In genomic region chr8:45410882-45411281, GRCm38 (mm10) we compare ENCODE assay signal across 8 mouse cellular contexts. TPM values are rescaled to one million over a fixed set of nuclear protein-coding genes. Genes with fewer than 3 reads are reported as not detected.
DNase-seq lines count a peak whose midpoint lies in the region; ATAC-seq lines count a peak whose summit lies in the region.

Gene Tlr3 (minus strand): TSS chr8:45411080.

- 63% methylated on average over 2 of the region's 2 CpGs for WGBS in forebrain, embryonic 12.5 days
- WGBS in midbrain, embryonic 16.5 days: 70% methylated on average over 2 of the region's 2 CpGs

- intact Hi-C loops in left cerebral cortex, postnatal 10 days (cut with DNase I): no loop called here

- H3K9ac ChIP-seq in forebrain, embryonic 12.5 days: peak within 1 kb of the TSS; percentile 45
- no peak within 1 kb of the TSS for H3K9ac ChIP-seq in midbrain, embryonic 16.5 days (ENCODE audit: low read depth, low read length)

- ATAC-seq in forebrain, embryonic 12.5 days (ENCODE audit: low FRiP score): no peak
- no peak for ATAC-seq in midbrain, embryonic 16.5 days
- ATAC-seq in CD4-positive, CD25-positive, alpha-beta regulatory T cell, adult 4 months: no peak

- H3K36me3 ChIP-seq in forebrain, embryonic 12.5 days (replicated peaks): no peaks in the 10 kb centered on the region
- no peaks in the 10 kb centered on the region for H3K36me3 ChIP-seq in midbrain, embryonic 16.5 days (ENCODE audit: control insufficient read depth, insufficient read depth, low read length)

- H3K27me3 ChIP-seq in forebrain, embryonic 12.5 days: no peaks in the 10 kb centered on the region
- H3K27me3 ChIP-seq in midbrain, embryonic 16.5 days (ENCODE audit: control insufficient read depth, insufficient read depth, low read depth, low read length): no peaks in the 10 kb centered on the region

- peak within 1 kb of the TSS; percentile 38 for H3K4me3 ChIP-seq in forebrain, embryonic 12.5 days (replicated peaks)
- H3K4me3 ChIP-seq in midbrain, embryonic 16.5 days (ENCODE audit: low read depth, low read length): peak within 1 kb of the TSS; percentile 30

- peak; percentile 23 to 47 for DNase-seq in lung, adult 18-20 months
- no peak for DNase-seq in lung, postnatal 14 days
- DNase-seq in kidney, postnatal 36 days: peak; percentile 8 to 11
- DNase-seq in right cerebral cortex, postnatal 4 days: no peak
- no peak for DNase-seq in left cerebral cortex, postnatal 10 days (ENCODE audit: extremely low spot score in 1 of 2, low spot score in 2 of 2)

- H3K27ac ChIP-seq in forebrain, embryonic 12.5 days: 0 out of 2 replicates have a peak within 1 kb of the TSS, but pooled peaks have one; percentile 25
- H3K27ac ChIP-seq in midbrain, embryonic 16.5 days (ENCODE audit: low read length): no peak within 1 kb of the TSS

- peak within 1 kb of the TSS; percentile 58 for H3K4me2 ChIP-seq in forebrain, embryonic 12.5 days
- H3K4me2 ChIP-seq in midbrain, embryonic 16.5 days (ENCODE audit: low read length): peak within 1 kb of the TSS; percentile 54

- no peaks in the 10 kb centered on the region for H3K9me3 ChIP-seq in forebrain, embryonic 12.5 days
- H3K9me3 ChIP-seq in midbrain, embryonic 16.5 days (replicated peaks; ENCODE audit: control insufficient read depth, low read length, poor library complexity, severe bottlenecking): no peaks in the 10 kb centered on the region

- H3K4me1 ChIP-seq in forebrain, embryonic 12.5 days: peaks cover 8% of the 10 kb centered on the region; the same call in 1 of the 2 replicates
- no peaks in the 10 kb centered on the region for H3K4me1 ChIP-seq in midbrain, embryonic 16.5 days (ENCODE audit: control insufficient read depth, insufficient read depth, low read length)

RNA-seq across cellular contexts. Expression of gene Tlr3, which starts in this region (rescaled TPM):
- 1.1 and 1.6 TPM in 2 replicates for polyA plus RNA-seq in forebrain, embryonic 12.5 days (2016; fragmentation: Nextera tagmentation; extraction: Ambion mirVana)
- 1.0 and 1.4 TPM in 2 replicates for polyA plus RNA-seq in midbrain, embryonic 16.5 days (2015; fragmentation: Nextera tagmentation; extraction: Ambion mirVana)
- polyA plus RNA-seq in CD4-positive, CD25-positive, alpha-beta regulatory T cell, adult 4 months (2017; shearing (Covaris generic)): under 1 TPM; 0.79 to 0.93 TPM
- 1 to 10 TPM; 3.5 to 4.3 TPM for total RNA-seq in left cerebral cortex, postnatal 10 days (2021)

Comparison
In these comparisons a context has a peak if more than half of its experiments do, and no peak if none do; other contexts are left out.
1. DNase-seq: peak in lung, adult 18-20 months (2 of 2) and kidney, postnatal 36 days (2 of 2); none in lung, postnatal 14 days (single experiment), right cerebral cortex, postnatal 4 days (single experiment) and left cerebral cortex, postnatal 10 days (0 of 2).